Mouse (Mus musculus) midbrain, embryonic 14.5 days (tissue): ENCODE results near the gene Dnajc7. TPM values are rescaled to one million over a fixed set of nuclear protein-coding genes. Genes with fewer than 3 reads are reported as not detected.
"Not testable (repeated sequence)": the region's sequence is repeated elsewhere in the genome, so short reads cannot be mapped to it uniquely, and the experiment has no call there.

Source experiments
- ATAC-seq: fragments of 200-750 bp; cut with Nextera tagmentation; 2 replicates; pipeline ENCODE4 v1.8.0; 2017; ENCODE audit warnings: moderate number of reproducible peaks, moderate library complexity; ENCODE audit not compliant: low FRiP score, low TSS enrichment
- DNase-seq: peaks from one replicate; pipeline ENCODE4 v3.0.0-alpha.2; 2015
- H3K27ac ChIP-seq: fragments of 300-500 bp; sonication (generic); replicated peaks from 2 replicates; pipeline ENCODE4 v1.5.1; 2014; ENCODE audit warnings: mild to moderate bottlenecking, low read depth, low read length, moderate library complexity
- H3K27me3 ChIP-seq: fragments of 300-500 bp; sonication (generic); 2 replicates; pipeline ENCODE4 v1.6.1; 2014; ENCODE audit warnings: low read length, control low read depth, mixed read lengths; ENCODE audit not compliant: control insufficient read depth, insufficient read depth
- H3K36me3 ChIP-seq: fragments of 300-500 bp; sonication (generic); 2 replicates; pipeline ENCODE4 v1.6.1; 2014; ENCODE audit warnings: low read length, control low read depth; ENCODE audit not compliant: control insufficient read depth, insufficient read depth
- H3K4me1 ChIP-seq: fragments of 300-500 bp; sonication (generic); 2 replicates; pipeline ENCODE4 v1.6.1; 2014; ENCODE audit warnings: mild to moderate bottlenecking, antibody characterized with exemption, low read length, control low read depth; ENCODE audit not compliant: control insufficient read depth, insufficient read depth
- H3K4me2 ChIP-seq: fragments of 300-500 bp; sonication (generic); 2 replicates; pipeline ENCODE4 v1.6.1; 2014; ENCODE audit warnings: mild to moderate bottlenecking, low read length, moderate library complexity
- H3K4me3 ChIP-seq: fragments of 300-500 bp; sonication (generic); replicated peaks from 2 replicates; pipeline ENCODE4 v1.5.1; 2014; ENCODE audit warnings: low read depth, low read length
- H3K9ac ChIP-seq: fragments of 300-500 bp; sonication (generic); replicated peaks from 2 replicates; pipeline ENCODE4 v1.6.1; 2014; ENCODE audit warnings: mild to moderate bottlenecking, low read length, moderate library complexity
- H3K9me3 ChIP-seq: fragments of 300-500 bp; sonication (generic); 2 replicates; pipeline ENCODE4 v1.6.1; 2016; ENCODE audit warnings: low read length, control low read depth, mixed read lengths; ENCODE audit not compliant: control insufficient read depth
- WGBS: fragments of 180-500 bp; shearing (Covaris S2); extraction: QIAGEN DNeasy Blood & Tissue Kit; methylation state at CpG from one replicate; pipeline ENCODE4 v1.1.7; 2014; 5-methylcytosine and 5-hydroxymethylcytosine counted together
- polyA plus RNA-seq: library from polyadenylated mRNA; unstranded; fragments of >200 nt; fragmentation: Nextera tagmentation; extraction: Ambion mirVana; gene quantifications from 2 replicates; pipeline ENCODE4 v1.2.1, GENCODE M21; 2014

The Dnajc7 gene
- polyA plus RNA-seq, 1 experiment from 2014 or later, result 93.7 TPM

GRCm38 (mm10) chr11:100548141-100548540, 71.8 kb downstream of the Dnajc7 start:
- peaks cover 6% of the 10 kb centered on the region for H3K4me1 ChIP-seq
- 87% methylated on average over 6 of the region's 6 CpGs for WGBS
- no peaks in the 10 kb centered on the region for H3K36me3 ChIP-seq
- H3K27me3 ChIP-seq, result no peaks in the 10 kb centered on the region
- no peak overlapping the region for H3K4me2 ChIP-seq
- ATAC-seq (no peak), DNase-seq (no peak)
- no peak overlapping the region for H3K27ac ChIP-seq
- H3K9me3 ChIP-seq, result no peaks in the 10 kb centered on the region
- no peak overlapping the region for H3K9ac ChIP-seq
- no peak overlapping the region for H3K4me3 ChIP-seq

- no peak overlapping the region for H3K27ac ChIP-seq
These were observed 73.0 kb downstream of the Dnajc7 start for GRCm38 (mm10) chr11:100546955-100547354.

GRCm38 (mm10) chr11:100545746-100546085, 74.3 kb downstream of the Dnajc7 start:
- peak overlapping the region; percentile 80 for H3K4me2 ChIP-seq
- 0 out of 2 replicates have a peak overlapping the region, but pooled peaks have one; percentile 49 for H3K27ac ChIP-seq
- no peaks in the 10 kb centered on the region for H3K9me3 ChIP-seq
- H3K4me1 ChIP-seq, result peaks cover 6% of the 10 kb centered on the region
- H3K4me3 ChIP-seq, result peak overlapping the region; percentile 37
- H3K36me3 ChIP-seq, result no peaks in the 10 kb centered on the region
- no peak for ATAC-seq
- H3K9ac ChIP-seq, result peak overlapping the region; percentile 52
- 21% methylated on average over 7 of the region's 7 CpGs for WGBS
- H3K27me3 ChIP-seq, result no peaks in the 10 kb centered on the region
- DNase-seq, result no peak

More at GRCm38 (mm10) chr11:100546955-100547354, 73.0 kb downstream of the Dnajc7 start:
- no peak overlapping the region for H3K4me3 ChIP-seq
- no peaks in the 10 kb centered on the region for H3K9me3 ChIP-seq
- no peak overlapping the region for H3K4me2 ChIP-seq
- H3K4me1 ChIP-seq, result peaks cover 6% of the 10 kb centered on the region
- H3K36me3 ChIP-seq, result no peaks in the 10 kb centered on the region
- H3K9ac ChIP-seq, result no peak overlapping the region
- ATAC-seq (no peak), DNase-seq (no peak)
- no peaks in the 10 kb centered on the region for H3K27me3 ChIP-seq
- WGBS, result 90% methylated on average over 6 of the region's 6 CpGs

- no peaks in the 10 kb centered on the region for H3K9me3 ChIP-seq
- 4% methylated on average over 28 of the region's 28 CpGs for WGBS
- H3K27me3 ChIP-seq, result no peaks in the 10 kb centered on the region
- peaks cover 6% of the 10 kb centered on the region for H3K4me1 ChIP-seq
- H3K36me3 ChIP-seq, result no peaks in the 10 kb centered on the region
- peak within 1 kb of the TSS; percentile 80 for H3K4me2 ChIP-seq
- ATAC-seq (peak; percentile 88; the same call in 1 of the 2 replicates), DNase-seq (peak; percentile 93)
- H3K9ac ChIP-seq, result peak within 1 kb of the TSS; percentile 52
- H3K4me3 ChIP-seq, result peak within 1 kb of the TSS; percentile 37
- peak within 1 kb of the TSS; percentile 74 for H3K27ac ChIP-seq
These were observed 74.9 kb downstream of the Dnajc7 start, which contains the start of gene Ttc25 for GRCm38 (mm10) chr11:100544832-100545745. Gene Ttc25 (plus strand): TSS chr11:100545607.

- Histone ChIP-seq H3K4me3 (no peak overlapping the region), H3K27me3 (no peaks in the 10 kb centered on the region), H3K4me1 (peaks cover 6% of the 10 kb centered on the region), H3K36me3 (no peaks in the 10 kb centered on the region), H3K27ac (no peak overlapping the region), H3K4me2 (no peak overlapping the region), H3K9ac (no peak overlapping the region), H3K9me3 (no peaks in the 10 kb centered on the region)
- 87% methylated on average over 2 of the region's 2 CpGs for WGBS
- no peak for DNase-seq
- ATAC-seq, result no peak
These were observed 78.4 kb downstream of the Dnajc7 start for GRCm38 (mm10) chr11:100541577-100541976.

- no peak for ATAC-seq
- H3K4me2 ChIP-seq, result no peak overlapping the region
- no peaks in the 10 kb centered on the region for H3K27me3 ChIP-seq
- H3K4me1 ChIP-seq, result peaks cover 6% of the 10 kb centered on the region
- WGBS, result 62% methylated on average over 6 of the region's 6 CpGs
- H3K36me3 ChIP-seq, result no peaks in the 10 kb centered on the region
- H3K9ac ChIP-seq, result no peak overlapping the region
- no peaks in the 10 kb centered on the region for H3K9me3 ChIP-seq
- no peak overlapping the region for H3K27ac ChIP-seq
- DNase-seq, result no peak
- H3K4me3 ChIP-seq, result no peak overlapping the region
These were observed 79.0 kb downstream of the Dnajc7 start for GRCm38 (mm10) chr11:100540966-100541365.

- no peaks in the 10 kb centered on the region for H3K4me1 ChIP-seq
- H3K4me3 ChIP-seq, result no peak overlapping the region
- H3K36me3 ChIP-seq, result no peaks in the 10 kb centered on the region
- no peaks in the 10 kb centered on the region for H3K27me3 ChIP-seq
- H3K9ac ChIP-seq, result no peak overlapping the region
- ATAC-seq (no peak), DNase-seq (no peak)
- no peak overlapping the region for H3K4me2 ChIP-seq
- no peaks in the 10 kb centered on the region for H3K9me3 ChIP-seq
- no peak overlapping the region for H3K27ac ChIP-seq
These were observed 83.5 kb downstream of the Dnajc7 start for GRCm38 (mm10) chr11:100536466-100536865.

- Histone ChIP-seq H3K36me3 (no peaks in the 10 kb centered on the region), H3K9me3 (no peaks in the 10 kb centered on the region), H3K27me3 (no peaks in the 10 kb centered on the region), H3K4me2 (no peak overlapping the region), H3K4me1 (no peaks in the 10 kb centered on the region), H3K27ac (no peak overlapping the region), H3K4me3 (no peak overlapping the region), H3K9ac (no peak overlapping the region)
- ATAC-seq, result no peak
- DNase-seq, result no peak
- WGBS, result 79% methylated on average over 1 of the region's 1 CpGs
These were observed 84.0 kb downstream of the Dnajc7 start for GRCm38 (mm10) chr11:100535996-100536395.

- not testable (repeated sequence) for H3K27ac ChIP-seq, DNase-seq, ATAC-seq, H3K9me3 ChIP-seq, H3K4me1 ChIP-seq, H3K27me3 ChIP-seq, H3K4me2 ChIP-seq, H3K9ac ChIP-seq, H3K4me3 ChIP-seq, H3K36me3 ChIP-seq
- WGBS, result 83% methylated on average over 6 of the region's 6 CpGs
These were observed 85.1 kb downstream of the Dnajc7 start for GRCm38 (mm10) chr11:100534821-100535220.
